Mouse (Mus musculus) right cerebral cortex, adult 18-20 months (tissue): ENCODE results near the gene Tmem104.

Experiments
- DNase-seq: peaks from one replicate; pipeline ENCODE4 v3.0.0; 2022; ENCODE audit warnings: mixed read lengths

Tmem104 gene

DNA sequence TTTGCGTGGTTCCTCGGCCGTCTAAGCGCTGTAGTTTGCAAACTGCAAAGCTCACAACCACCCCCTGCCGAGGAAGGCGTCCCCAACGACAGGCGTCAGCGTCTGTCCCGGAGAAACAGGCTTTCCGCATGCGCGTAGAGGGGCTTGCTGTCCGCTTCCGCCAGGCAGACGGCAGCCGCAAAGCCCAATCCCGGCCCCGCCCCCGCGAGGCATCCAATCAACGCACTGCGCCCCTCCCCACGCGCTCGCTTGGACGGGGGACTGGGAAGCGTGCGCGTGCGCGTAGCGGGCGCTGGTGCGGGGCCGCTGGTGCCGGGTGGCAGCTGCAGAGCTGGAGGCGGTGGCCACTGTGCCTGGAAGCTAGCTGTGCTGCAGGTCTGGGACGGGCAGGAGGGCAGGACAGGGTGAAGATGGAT is at the start of gene Tmem104:
TSS of gene Tmem104 (plus strand) at position 264 of the 416 bp plus-strand sequence.
- DNase-seq = peak; percentile 99

DNA sequence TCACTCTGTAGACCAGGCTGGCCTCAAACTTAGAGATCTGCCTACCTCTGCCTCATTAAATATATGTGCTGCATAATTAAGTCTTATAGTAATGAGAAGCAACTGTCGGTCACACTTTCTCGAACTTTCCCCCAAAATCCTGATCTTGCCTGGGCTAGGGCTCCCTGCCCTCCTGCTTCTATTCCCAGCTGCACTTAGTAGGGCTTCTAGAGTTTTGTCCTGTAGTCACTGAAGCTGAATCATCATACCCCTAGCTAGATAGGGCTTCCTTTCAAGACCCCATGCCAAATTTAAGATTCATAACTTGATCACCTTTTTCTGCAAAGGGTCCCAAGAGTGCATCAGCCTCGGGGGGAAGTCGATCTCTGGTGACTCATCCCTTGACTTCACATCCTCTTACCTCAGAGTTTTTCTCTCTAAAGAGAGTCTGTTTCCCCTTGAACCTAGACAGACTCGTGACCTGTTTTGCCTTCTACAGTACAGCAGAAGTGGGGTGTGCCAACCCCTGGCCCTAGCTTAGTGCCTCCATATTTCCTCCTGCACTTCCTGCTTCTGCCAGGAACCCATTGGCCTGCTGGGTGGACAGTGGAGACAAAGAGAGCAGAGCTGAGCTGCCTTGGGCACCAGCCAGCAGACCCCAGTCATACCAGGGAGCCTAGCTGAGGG is 48.6 kb upstream of the Tmem104 start:
- no peak for DNase-seq

DNA sequence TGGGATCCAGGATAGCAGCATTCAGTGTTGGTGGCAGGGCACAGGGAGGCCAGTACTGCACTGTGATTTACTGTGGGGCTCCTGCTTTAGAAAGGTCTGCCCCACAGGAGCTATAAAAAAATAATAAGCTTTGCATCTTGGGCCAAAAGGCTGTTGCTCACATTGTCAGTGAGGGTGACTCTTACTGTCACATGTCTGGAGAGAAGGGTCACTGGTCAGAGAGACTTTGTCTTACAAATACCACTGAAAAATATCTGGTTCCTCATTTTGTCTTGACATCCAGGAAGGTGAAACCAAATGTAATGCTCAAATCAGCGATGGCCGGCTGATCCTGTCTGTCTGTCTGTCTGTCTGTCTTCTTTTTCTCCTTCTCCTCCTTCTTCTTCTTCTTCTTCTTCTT is 45.3 kb upstream of the Tmem104 start:
- DNase-seq = no peak

DNA sequence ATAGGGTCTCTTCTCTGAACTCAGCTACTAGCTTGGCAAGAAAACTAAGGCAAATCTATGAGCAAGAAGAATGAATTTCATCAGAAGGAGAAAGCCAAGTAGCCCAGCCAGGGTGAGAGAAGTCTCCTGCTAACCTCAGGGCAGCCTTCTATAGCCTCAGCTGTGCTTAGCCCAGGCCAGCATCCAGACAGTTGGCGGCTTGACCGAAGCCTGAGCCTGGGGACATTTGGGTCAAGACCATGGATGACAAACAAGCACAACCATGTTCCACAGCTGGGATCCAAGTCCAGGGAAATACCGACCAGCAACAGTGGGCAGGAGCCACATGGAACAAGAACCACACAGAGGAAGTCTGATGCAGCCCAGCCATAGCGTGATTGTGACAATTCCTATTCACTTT is 39.5 kb upstream of the Tmem104 start:
- DNase-seq = no peak

DNA sequence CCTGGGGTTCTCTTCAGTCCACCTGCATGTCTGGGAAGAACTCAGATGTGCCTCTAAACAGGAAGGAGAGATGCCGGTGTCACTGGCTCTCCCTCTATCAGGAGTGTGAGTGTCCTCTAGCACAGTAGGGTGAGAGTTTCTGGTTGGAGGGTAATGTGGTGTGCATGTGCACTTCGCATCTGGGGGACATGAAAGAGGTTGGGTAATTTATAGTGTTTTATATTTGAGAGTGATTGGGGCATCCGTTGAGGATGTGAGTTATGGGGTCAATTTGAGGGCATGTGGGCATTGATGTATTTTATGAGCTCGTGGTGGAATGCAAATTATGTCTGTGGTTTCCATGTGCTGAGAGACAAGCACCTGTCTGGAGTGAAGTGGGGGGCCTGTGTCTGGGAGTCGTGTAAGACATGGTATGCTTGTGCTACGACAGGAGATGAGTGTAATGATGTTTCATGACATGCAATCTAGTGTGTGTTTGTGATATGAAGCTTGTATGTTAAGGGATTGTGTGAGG is 36.5 kb upstream of the Tmem104 start:
- DNase-seq = no peak

DNA sequence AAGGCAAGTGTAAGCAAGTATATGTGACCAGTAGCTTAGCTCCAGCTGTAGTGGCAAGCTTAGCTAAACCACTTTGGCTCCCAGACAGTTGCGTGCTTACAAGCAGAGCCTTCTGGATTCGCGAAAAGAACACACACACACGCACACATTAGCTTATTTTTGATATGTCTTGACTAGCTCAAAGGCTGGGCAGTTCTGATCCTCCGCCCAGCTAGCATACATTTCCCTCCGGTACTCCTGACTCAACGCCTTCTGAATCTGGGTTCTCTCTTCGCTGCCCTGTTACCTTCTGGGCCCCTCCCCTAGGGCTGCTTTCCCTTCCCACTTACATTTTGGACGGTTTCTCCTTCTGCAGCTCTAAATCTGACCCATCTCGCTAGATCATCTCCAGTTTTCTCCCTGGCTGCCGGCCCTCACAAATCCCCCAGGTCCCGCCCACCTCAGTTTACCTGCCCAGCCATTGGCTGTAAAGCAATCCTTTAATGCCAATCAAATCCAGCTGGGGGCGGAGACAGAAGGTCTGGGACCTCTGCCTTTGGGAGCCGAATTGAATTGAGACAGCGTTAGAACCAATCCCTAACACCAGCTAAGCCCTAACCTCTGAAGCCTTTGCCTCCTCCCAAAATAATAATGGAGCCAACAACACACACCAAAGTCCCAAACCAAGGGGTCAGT is 35.4 kb upstream of the Tmem104 start:
- DNase-seq = no peak

DNA sequence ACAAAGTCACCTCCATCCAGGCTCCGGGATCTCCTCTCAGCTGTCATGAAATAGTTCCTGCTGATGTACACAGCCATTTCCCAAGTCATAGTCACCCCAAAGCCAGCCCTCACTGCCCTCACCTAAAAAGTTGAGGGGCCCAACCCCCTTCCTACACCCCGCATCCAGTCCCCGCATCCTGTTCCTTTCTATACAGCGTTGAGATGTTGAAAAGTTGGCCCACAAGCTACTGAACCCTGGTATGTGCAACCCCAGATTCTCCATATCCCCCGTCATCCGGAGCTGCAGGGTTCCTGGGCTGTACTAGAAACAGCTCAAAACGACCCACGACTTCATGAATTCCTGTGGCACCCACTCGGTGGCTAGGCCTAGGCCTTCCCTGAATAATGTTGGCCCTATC is 34.2 kb upstream of the Tmem104 start:
- no peak for DNase-seq

DNA sequence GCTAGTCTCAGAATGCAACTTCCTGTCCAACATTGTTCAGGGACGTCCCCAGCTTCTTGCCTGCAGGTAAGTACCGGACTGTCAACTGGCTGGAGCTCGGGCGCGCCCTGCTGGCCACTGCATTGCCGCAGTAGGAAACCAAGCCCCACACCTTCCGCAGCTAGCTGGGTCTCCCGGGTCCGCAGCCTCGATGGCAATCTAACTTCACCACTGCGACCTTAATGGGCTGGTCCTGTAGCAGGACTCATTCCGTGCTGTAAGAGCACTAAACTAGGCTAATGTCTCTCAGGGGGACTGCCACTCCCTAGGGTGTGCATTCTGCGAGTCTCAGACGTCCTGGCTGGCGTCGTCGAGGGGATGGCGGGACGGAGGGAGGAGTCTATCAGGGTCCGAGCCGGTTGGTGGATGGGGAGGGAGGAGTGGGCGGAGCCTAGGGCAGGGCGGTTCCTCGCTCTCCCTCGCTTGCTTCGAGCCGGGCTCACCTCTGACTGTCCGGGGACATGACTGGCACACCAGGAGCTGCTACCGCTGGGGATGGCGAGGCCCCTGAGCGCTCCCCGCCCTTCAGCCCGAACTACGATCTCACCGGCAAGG is 33.5 kb upstream of the Tmem104 start:
- peak; percentile 57 for DNase-seq

DNA sequence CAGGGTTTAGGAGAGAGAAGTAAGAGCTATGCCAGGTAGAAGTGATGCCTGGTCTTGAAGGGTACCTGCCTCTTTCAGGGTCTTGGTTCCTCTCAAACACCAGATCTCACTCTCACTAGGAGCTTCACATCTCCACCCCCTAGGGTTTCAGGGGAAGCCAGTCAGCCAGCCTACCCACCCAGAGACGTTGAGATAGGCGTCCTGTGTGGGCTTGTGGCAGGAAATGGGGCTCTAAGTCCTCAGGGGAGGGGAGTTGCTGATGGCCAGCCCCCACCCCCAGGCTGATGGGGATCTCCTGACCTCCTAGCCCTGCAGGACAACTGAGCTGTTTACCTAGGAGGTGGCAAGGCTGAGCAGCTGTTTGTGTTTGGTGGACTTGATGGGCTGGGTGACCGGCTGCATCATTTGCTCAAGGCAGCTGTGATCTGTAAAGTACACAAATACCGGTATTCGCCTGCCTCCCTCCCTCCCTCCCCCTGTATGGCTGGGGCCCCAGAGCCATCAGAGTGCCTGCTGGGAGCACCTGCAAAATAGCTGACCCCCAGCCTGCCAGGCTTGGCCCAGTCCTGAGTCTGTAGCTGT is 32.1 kb upstream of the Tmem104 start:
- no peak for DNase-seq

DNA sequence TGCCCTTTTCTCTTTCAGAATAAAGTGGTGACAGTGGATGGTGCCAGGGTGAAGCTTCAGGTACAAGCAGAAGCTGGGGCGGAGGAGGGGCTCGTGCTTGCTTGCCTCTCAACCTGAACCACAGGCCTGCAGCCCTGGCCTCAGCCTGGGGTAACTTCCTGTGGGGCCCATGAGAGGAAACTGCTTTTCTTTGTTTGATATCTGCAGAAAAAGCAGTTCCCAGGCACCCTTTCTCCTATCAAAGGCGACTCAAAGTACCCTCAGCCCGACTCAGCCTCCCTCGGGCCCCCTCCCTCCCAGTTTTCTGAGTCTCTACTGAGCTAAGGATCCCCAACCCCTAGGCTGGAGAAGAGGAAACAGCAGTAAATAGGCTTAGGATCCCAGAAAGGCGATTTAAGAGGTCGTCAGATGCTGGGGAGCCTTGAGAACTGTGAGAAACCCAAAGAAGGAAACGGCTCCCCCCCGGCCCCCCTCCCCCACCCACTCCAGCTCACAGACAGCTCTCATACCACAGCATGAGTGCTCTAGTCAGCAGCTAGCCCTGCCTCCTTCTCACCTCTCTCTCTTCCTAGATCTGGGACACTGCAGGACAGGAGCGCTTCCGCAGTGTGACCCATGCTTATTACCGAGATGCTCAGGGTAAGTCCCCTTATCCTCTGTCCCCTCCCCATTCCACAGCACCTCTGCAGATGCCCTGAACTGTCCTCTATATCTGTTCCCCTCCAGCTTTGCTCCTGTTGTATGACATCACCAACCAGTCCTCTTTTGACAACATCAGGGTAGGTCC is 29.2 kb upstream of the Tmem104 start:
- no peak for DNase-seq

DNA sequence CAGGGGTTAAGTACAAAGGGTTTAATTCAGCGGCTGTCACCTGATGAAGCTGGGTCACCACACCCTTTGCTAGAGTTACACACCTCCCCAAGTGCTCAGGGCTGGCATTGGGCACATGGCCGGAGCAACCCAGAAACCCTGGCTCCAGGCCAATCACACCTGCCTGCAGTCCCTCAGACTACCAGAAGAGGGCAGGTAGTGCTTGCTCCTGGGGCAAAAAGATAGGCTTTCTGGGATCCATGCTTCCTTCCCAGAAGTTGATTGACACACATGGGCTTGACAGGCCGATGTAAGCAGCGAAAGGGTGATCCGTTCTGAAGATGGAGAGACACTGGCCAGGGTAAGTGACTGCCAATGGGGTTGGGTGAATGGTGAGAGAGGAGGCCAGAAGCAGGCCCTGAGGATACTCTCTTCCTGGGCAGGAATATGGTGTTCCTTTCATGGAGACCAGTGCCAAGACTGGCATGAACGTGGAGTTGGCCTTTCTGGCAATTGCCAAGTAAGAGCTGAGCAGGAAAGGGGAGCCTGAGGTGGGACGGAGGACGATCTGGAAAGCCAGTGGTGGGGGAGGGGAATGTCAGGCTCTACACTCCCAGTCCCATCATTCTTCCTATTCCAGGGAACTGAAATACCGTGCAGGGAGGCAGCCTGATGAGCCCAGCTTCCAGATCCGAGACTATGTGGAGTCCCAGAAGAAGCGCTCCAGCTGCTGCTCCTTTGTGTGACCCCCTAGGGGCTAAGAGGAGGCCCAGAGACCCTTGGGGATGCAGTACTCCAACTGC is 27.1 kb upstream of the Tmem104 start:
- DNase-seq = peak; percentile 43

DNA sequence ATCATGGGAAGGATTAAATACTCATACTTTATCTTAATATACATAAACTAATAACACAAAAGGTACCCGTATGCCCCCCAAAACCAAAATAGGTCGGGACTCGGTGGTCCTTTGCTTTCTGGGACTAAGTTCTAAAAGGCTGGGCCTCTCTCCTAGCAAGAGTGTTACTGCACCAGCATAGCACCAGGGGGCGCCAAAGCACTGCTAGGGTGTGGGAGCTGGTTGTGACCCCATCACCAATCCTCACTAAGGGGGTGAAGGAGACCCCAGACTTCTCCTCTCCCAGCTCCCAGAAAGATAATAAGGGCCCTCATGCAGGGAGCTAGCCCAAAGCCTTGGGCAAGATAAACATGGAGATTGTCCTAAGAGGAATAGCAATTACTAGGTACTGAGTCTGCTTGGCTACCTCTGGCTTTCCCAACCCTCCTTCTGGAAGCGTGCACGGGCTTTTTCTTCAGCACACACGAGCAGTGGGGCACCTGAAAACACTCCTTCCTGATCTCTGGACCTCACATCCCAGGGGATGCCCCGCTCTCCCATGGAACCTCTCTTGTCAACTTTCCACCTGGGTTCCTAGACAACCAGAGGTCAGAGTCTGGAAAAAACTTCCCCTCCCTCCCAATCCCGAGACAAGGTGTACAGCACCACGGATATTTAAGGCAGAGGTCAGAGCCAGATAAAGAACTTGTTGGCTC is 26.3 kb upstream of the Tmem104 start:
- DNase-seq = peak; percentile 44

DNA sequence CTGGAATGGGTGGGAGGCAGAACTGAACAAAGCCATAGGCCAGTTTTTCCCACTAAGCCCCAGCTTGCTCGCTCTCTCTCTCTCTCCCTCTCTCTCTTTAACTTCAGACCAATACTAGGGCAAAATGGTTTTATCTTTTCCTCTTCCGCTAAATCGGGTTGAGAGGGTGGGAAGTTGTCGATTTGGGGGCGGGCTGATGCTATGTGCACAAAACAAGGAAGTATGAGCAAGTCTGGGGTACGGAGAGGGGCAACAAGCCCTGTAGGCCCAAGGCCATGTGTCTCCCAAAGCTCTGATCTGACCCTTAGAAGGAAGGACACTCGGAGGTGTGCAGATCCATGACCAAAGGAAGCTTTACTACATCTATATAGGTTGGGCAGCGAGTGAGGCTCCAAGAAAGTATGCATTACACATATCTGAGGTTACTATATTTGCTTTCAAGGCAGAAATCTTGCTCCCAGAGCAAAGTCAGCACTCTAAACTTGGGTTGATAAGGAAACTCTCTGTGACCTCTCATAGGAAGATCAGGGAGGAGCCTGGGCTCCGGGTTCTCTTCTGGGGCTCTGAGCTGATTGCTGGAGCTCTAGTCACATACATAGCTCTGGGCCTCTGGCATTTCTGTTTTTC is 25.6 kb upstream of the Tmem104 start:
- no peak for DNase-seq

DNA sequence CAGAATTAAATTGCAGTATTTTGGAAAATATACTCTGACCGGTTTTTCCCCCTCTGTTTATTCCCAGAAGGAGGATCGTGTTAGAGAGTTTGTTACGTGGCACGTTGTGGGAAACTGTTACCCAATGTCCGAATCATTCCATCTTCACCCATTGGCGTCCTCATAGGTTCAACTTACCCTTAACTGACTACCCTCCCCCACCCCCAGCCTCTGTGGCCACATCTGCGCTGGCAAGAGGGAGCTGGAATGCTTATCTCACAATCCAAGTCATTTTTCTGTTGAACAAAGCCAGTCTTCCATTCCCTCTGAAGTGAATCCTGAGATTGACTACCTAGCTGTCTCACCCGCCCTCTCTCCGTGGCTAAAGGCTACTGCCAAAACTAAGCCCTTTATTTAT is 25.1 kb upstream of the Tmem104 start:
- no peak for DNase-seq

DNA sequence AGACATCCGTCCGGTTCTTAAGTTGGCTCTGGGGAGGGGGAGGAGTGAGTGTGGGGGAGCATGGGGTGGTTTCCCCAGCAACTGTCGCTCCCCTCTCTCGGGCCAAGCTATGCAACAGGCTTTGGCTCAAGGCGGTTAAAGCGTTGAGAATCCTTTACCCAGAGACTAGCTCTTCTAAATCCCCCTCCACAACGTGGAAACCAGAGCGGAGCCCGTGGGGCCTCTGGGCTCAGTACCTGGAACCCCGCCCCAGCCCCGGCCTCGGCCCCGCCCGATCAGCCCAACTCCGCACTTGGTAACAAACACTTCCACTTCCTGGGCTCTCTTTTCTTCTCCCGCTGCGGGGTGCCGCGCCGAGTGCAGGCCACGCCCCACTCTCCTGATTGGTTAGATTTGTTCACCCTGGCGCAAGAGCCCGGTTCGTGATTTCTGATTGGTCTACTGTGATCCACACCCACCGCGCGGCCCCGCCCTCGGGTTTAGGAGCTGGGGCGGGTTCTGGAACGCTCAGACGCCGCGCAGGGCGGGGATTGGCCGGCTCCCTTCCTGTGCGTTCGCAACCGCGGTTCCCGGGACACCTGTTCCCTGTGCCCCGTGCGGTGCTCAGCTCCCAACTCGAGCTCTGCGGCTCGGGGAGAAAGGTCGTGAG is 24.3 kb upstream of the Tmem104 start, which contains the start of gene Slc9a3r1:
TSS of gene Slc9a3r1 (plus strand) at position 510 of the 649 bp plus-strand sequence.
- DNase-seq = peak; percentile 93

DNA sequence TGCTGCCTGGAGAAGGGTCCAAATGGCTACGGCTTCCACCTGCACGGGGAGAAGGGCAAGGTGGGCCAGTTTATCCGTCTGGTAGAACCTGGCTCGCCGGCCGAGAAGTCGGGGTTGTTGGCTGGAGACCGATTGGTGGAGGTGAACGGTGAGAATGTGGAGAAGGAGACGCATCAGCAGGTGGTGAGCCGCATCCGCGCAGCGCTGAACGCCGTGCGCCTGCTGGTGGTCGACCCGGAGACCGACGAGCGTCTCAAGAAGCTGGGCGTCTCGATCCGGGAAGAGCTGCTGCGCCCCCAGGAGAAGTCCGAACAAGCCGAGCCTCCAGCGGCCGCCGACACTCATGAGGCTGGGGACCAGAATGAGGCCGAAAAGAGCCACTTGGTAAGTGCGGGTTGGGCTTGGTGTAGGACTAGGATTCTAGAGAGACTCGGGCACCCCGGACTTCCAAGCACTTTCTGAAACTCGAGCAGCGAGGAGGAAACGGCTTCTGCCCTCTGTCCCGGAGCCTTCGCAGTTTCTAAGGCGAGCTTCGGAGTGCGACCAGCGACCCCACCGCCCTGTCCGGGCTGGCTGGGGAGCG is 23.6 kb upstream of the Tmem104 start:
- no peak for DNase-seq

DNA sequence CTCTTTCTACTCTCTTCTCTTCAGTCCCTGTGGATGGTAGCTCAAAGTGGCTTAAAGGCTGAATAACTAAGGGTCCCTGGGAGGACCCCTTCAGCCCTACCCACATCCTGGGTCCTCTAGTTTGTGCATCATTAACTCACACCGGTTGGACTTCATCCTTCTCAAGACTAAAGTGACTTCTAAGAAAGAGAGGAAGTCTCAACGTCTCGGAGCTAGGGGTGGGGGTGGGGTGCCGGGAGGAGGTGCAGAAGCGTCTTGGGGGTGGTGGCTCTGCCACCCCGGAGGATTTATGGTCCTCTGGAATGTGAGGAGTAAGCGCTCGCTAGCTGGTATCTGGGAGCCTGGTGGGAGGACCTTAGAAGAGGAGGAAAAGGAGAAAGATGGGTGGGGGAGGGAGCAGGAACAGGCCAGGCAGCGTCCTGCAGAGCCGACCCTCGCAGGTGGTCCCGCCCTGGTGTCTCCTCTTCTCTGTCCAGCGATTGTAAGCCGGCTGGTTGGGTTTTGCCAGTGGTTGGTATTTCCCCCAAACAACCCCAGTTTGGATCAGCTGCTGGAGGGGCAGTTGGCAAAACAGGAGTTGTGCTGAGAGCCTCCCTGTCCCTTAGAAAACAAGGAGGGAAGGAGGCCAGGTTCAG is 22.8 kb upstream of the Tmem104 start:
- no peak for DNase-seq

DNA sequence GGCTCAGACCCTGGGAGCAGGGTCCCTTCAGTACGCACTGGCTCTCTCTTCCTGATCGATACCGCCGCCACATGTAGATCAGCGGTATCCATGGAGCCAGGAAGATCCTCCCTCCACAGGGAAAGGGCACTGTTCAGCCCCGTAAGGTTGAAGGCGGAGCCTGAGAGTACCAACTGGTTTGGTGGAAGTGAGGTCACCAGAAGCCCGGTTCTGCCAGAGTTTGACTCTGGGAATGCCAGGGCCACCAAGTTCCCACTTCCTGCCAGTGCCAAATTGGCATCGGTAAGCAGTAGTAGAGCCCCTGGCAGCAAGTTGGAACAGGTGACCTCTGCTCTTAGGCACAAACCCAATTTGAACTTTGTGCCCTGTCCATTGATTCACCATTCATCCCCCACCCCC is 22.3 kb upstream of the Tmem104 start:
- peak; percentile 37 for DNase-seq

DNA sequence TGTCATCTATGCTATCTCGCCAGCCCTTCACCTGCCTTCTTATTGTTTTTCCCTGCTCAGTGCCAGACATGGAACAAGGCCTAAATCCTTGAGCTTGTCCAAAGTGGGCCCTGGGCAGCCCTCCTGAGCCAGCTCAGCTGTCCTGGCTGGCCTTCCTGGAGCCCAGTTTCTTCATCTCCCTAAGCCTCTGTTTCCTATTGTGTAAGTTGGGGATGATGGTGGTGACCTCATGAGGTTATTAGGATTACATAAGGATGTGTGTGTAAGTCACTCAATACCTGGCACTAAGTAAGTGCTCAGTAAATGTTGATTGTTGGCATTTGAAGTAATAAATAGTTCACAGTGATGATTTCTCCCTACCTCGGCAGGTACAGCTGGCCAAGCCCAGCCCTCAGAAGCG is 20.5 kb upstream of the Tmem104 start:
- no peak for DNase-seq
